Mouse (Mus musculus): ENCODE data around the gene Fam210b. TPM values are rescaled to one million over a fixed set of nuclear protein-coding genes. Genes with fewer than 3 reads are reported as not detected.

Fam210b gene
- polyA plus RNA-seq, 1 experiment from 2014 or later = 18.8 TPM

GRCm38 (mm10) chr2:172370411-172371223 is 25.3 kb downstream of the Fam210b start, which contains the start of the genes Aurka and Cstf1:
Gene Aurka, minus strand, starts transcription at chr2:172370535.
Gene Cstf1, plus strand, starts transcription at chr2:172370681.
- peak within 1 kb of the TSS; percentile 88 for H3K27ac ChIP-seq (ENCODE audit: low read depth, low read length)
- peaks cover 19% of the 10 kb centered on the region for H3K4me1 ChIP-seq (ENCODE audit: control insufficient read depth, insufficient read depth, low read depth, low read length)
- no peaks in the 10 kb centered on the region for H3K27me3 ChIP-seq (replicated peaks; ENCODE audit: control insufficient read depth, insufficient read depth, low read length)
- peak; percentile 99 for ATAC-seq
- no peaks in the 10 kb centered on the region for H3K9me3 ChIP-seq (ENCODE audit: control insufficient read depth, low read length)
- peak within 1 kb of the TSS; percentile 92 for H3K9ac ChIP-seq (ENCODE audit: low read depth, low read length)
- peak within 1 kb of the TSS; percentile 90 for H3K4me3 ChIP-seq (ENCODE audit: low read length)
- peak within 1 kb of the TSS; percentile 78 for H3K4me2 ChIP-seq (ENCODE audit: low read length)
- peaks cover 3% of the 10 kb centered on the region for H3K36me3 ChIP-seq (ENCODE audit: control insufficient read depth, insufficient read depth, low read length)
- 0% methylated on average over 66 of the region's 66 CpGs for WGBS

- peak overlapping the region; percentile 78 for H3K4me2 ChIP-seq (ENCODE audit: low read length)
- no peak for ATAC-seq
Measured at GRCm38 (mm10) chr2:172371258-172371657, 25.9 kb downstream of the Fam210b start.

DNA sequence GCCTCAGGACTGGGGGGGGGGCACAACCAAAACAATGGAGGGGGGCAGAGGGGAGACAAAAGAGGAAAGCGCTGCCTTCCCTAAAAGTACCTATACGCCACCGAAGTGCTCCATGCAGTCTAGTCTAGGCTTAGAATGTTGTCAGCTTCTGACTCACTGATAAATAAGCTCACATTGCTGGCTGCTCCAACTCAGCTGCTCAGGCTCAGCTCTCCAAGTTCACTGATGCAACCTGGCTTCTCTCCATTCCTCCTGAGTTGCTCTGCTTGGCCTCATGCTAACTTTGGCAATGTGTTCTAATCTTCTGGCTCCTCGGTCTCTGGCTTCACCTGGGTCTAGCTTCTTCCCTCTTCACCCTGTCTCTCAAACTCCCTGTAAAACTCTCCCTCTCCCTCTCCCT is 31.2 kb downstream of the Fam210b start:
- Histone ChIP-seq H3K4me3 (ENCODE audit: low read length) (no peak overlapping the region), H3K27me3 (replicated peaks; ENCODE audit: control insufficient read depth, insufficient read depth, low read length) (no peaks in the 10 kb centered on the region), H3K36me3 (ENCODE audit: control insufficient read depth, insufficient read depth, low read length) (peaks cover 31% of the 10 kb centered on the region), H3K4me1 (ENCODE audit: control insufficient read depth, insufficient read depth, low read depth, low read length) (peaks cover 5% of the 10 kb centered on the region), H3K9ac (ENCODE audit: low read depth, low read length) (no peak overlapping the region), H3K27ac (ENCODE audit: low read depth, low read length) (no peak overlapping the region), H3K9me3 (ENCODE audit: control insufficient read depth, low read length) (no peaks in the 10 kb centered on the region), H3K4me2 (ENCODE audit: low read length) (no peak overlapping the region)
- ATAC-seq = no peak
- whole genome bisulfite sequencing = 96% methylated on average over 4 of the region's 4 CpGs

More at GRCm38 (mm10) chr2:172371258-172371657, 25.9 kb downstream of the Fam210b start:
- H3K9me3 ChIP-seq (ENCODE audit: control insufficient read depth, low read length) = no peaks in the 10 kb centered on the region
- peaks cover 3% of the 10 kb centered on the region for H3K36me3 ChIP-seq (ENCODE audit: control insufficient read depth, insufficient read depth, low read length)
- peak overlapping the region; percentile 90 for H3K4me3 ChIP-seq (ENCODE audit: low read length)
- no peaks in the 10 kb centered on the region for H3K27me3 ChIP-seq (replicated peaks; ENCODE audit: control insufficient read depth, insufficient read depth, low read length)
- H3K27ac ChIP-seq (ENCODE audit: low read depth, low read length) = peak overlapping the region; percentile 88
- H3K4me1 ChIP-seq (ENCODE audit: control insufficient read depth, insufficient read depth, low read depth, low read length) = peaks cover 19% of the 10 kb centered on the region
- WGBS = 0% methylated on average over 11 of the region's 11 CpGs
- H3K9ac ChIP-seq (ENCODE audit: low read depth, low read length) = peak overlapping the region; percentile 92

DNA sequence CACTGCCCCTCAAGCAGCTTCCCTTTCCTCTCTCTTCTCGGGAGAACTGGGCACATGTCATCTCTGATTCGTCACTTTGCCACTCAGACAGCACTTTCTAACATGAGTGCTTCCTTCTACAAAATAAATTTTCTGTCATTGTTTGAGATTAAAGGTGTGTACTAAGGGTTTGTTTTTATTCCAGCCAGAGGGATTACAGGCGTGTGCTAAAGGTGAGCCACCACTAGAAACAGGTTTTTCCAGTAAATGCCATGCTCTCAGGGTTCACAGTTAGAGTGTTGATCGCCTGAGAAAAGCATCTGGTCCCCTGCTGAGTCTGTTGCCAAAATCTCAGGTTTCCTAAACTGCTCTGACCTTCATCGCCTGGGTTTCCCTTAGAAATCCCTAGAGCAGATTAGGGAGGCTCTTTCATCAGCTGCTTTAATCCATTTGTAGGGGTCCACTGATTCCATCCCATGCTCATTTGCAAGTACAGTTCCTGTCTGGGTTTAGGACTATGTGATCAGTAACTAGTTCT is 31.7 kb downstream of the Fam210b start:
- Histone ChIP-seq H3K4me1 (ENCODE audit: control insufficient read depth, insufficient read depth, low read depth, low read length) (no peaks in the 10 kb centered on the region; the same call in 1 of the 2 replicates), H3K4me3 (ENCODE audit: low read length) (no peak overlapping the region), H3K9ac (ENCODE audit: low read depth, low read length) (no peak overlapping the region), H3K36me3 (ENCODE audit: control insufficient read depth, insufficient read depth, low read length) (peaks cover 35% of the 10 kb centered on the region), H3K27ac (ENCODE audit: low read depth, low read length) (no peak overlapping the region), H3K27me3 (replicated peaks; ENCODE audit: control insufficient read depth, insufficient read depth, low read length) (no peaks in the 10 kb centered on the region), H3K9me3 (ENCODE audit: control insufficient read depth, low read length) (no peaks in the 10 kb centered on the region), H3K4me2 (ENCODE audit: low read length) (no peak overlapping the region)
- ATAC-seq = no peak
- 76% methylated on average over 5 of the region's 5 CpGs for WGBS

DNA sequence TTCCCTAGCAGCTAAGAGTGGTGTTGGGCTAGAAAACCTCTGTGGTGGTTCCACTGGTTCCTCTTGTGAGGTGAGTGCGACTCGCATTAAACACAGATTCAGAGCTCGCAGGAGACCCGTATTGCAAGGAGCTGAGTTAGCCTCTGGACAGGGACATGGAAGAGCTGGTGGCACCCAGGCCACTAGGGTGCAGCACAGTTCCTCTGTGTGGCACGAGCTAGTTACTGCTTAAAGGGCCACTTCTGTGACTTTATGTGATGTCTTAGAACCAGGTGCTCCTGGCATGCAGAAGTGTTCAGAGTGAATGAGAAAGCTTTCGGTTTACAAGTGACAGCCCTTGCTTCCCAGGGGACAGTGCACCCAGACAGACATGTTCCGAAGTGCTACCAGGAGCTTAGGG is 33.0 kb downstream of the Fam210b start:
- H3K4me2 ChIP-seq (ENCODE audit: low read length) = no peak overlapping the region
- ATAC-seq = no peak
- H3K36me3 ChIP-seq (ENCODE audit: control insufficient read depth, insufficient read depth, low read length) = peaks cover 35% of the 10 kb centered on the region
- no peak overlapping the region for H3K27ac ChIP-seq (ENCODE audit: low read depth, low read length)
- no peaks in the 10 kb centered on the region for H3K4me1 ChIP-seq (ENCODE audit: control insufficient read depth, insufficient read depth, low read depth, low read length)
- H3K27me3 ChIP-seq (replicated peaks; ENCODE audit: control insufficient read depth, insufficient read depth, low read length) = no peaks in the 10 kb centered on the region
- WGBS = 80% methylated on average over 7 of the region's 7 CpGs
- no peak overlapping the region for H3K4me3 ChIP-seq (ENCODE audit: low read length)
- H3K9me3 ChIP-seq (ENCODE audit: control insufficient read depth, low read length) = no peaks in the 10 kb centered on the region
- H3K9ac ChIP-seq (ENCODE audit: low read depth, low read length) = no peak overlapping the region

DNA sequence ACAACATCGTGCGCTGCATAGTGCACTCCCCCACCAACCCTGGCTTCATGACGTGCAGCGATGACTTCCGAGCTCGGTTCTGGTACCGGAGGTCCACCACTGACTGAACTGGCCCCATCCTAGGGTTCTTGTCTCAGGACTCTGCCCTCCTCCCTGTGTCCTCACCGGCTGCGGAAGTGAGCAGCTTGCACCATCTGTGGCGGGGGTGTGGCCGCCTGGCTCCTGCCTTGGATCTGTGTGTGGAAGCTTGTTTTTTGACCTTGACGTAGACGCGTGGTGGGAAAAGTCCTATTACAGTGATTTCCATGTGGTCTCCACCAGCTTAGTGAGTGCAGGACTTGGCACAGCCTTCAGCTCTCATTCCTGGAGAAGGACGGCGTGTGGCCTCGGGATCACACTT is 35.1 kb downstream of the Fam210b start:
- WGBS = 94% methylated on average over 17 of the region's 17 CpGs
- no peak for ATAC-seq
- Histone ChIP-seq H3K4me1 (ENCODE audit: control insufficient read depth, insufficient read depth, low read depth, low read length) (no peaks in the 10 kb centered on the region), H3K27ac (ENCODE audit: low read depth, low read length) (no peak overlapping the region), H3K27me3 (replicated peaks; ENCODE audit: control insufficient read depth, insufficient read depth, low read length) (no peaks in the 10 kb centered on the region), H3K4me2 (ENCODE audit: low read length) (no peak overlapping the region), H3K9me3 (ENCODE audit: control insufficient read depth, low read length) (no peaks in the 10 kb centered on the region), H3K36me3 (ENCODE audit: control insufficient read depth, insufficient read depth, low read length) (peaks cover 33% of the 10 kb centered on the region), H3K4me3 (ENCODE audit: low read length) (no peak overlapping the region), H3K9ac (ENCODE audit: low read depth, low read length) (no peak overlapping the region)

- no peak for ATAC-seq
- Histone ChIP-seq H3K27me3 (replicated peaks; ENCODE audit: control insufficient read depth, insufficient read depth, low read length) (no peaks in the 10 kb centered on the region), H3K27ac (ENCODE audit: low read depth, low read length) (no peak overlapping the region), H3K4me2 (ENCODE audit: low read length) (no peak overlapping the region), H3K9me3 (ENCODE audit: control insufficient read depth, low read length) (no peaks in the 10 kb centered on the region), H3K36me3 (ENCODE audit: control insufficient read depth, insufficient read depth, low read length) (peaks cover 32% of the 10 kb centered on the region), H3K4me1 (ENCODE audit: control insufficient read depth, insufficient read depth, low read depth, low read length) (no peaks in the 10 kb centered on the region), H3K9ac (ENCODE audit: low read depth, low read length) (no peak overlapping the region), H3K4me3 (ENCODE audit: low read length) (no peak overlapping the region)
- 89% methylated on average over 11 of the region's 11 CpGs for WGBS
Measured at GRCm38 (mm10) chr2:172381341-172381740, 36.0 kb downstream of the Fam210b start.

DNA sequence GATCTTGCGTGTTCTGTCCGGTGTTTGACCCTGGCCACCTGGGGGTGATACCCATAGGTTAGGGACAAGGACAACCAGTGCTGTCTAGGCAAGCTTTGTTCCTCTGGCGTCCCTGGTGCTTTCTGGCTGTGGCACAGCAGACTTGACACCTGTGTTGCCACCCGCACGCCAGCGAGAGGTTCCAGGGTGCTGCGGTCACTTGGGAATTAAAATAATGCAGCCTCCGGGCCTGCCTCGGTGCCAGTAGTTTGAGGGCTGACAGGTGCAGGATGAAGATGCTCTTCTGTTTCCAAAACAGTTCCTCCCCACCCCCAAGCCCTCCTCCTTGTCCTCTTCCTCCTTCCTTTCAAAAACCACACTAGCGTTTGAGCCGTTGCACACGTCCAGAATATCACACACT is 36.5 kb downstream of the Fam210b start:
- Histone ChIP-seq H3K9ac (ENCODE audit: low read depth, low read length) (no peak overlapping the region), H3K27me3 (replicated peaks; ENCODE audit: control insufficient read depth, insufficient read depth, low read length) (no peaks in the 10 kb centered on the region), H3K9me3 (ENCODE audit: control insufficient read depth, low read length) (no peaks in the 10 kb centered on the region), H3K4me3 (ENCODE audit: low read length) (no peak overlapping the region), H3K36me3 (ENCODE audit: control insufficient read depth, insufficient read depth, low read length) (peaks cover 29% of the 10 kb centered on the region), H3K4me2 (ENCODE audit: low read length) (no peak overlapping the region), H3K4me1 (ENCODE audit: control insufficient read depth, insufficient read depth, low read depth, low read length) (no peaks in the 10 kb centered on the region), H3K27ac (ENCODE audit: low read depth, low read length) (no peak overlapping the region)
- ATAC-seq = no peak
- WGBS = 91% methylated on average over 12 of the region's 12 CpGs

GRCm38 (mm10) chr2:172384715-172385114 is 39.4 kb downstream of the Fam210b start:
- Histone ChIP-seq H3K4me1 (ENCODE audit: control insufficient read depth, insufficient read depth, low read depth, low read length) (no peaks in the 10 kb centered on the region), H3K9me3 (ENCODE audit: control insufficient read depth, low read length) (no peaks in the 10 kb centered on the region), H3K27me3 (replicated peaks; ENCODE audit: control insufficient read depth, insufficient read depth, low read length) (no peaks in the 10 kb centered on the region), H3K9ac (ENCODE audit: low read depth, low read length) (no peak overlapping the region), H3K27ac (ENCODE audit: low read depth, low read length) (no peak overlapping the region), H3K4me2 (ENCODE audit: low read length) (no peak overlapping the region), H3K4me3 (ENCODE audit: low read length) (no peak overlapping the region), H3K36me3 (ENCODE audit: control insufficient read depth, insufficient read depth, low read length) (peaks cover 19% of the 10 kb centered on the region)
- no peak for ATAC-seq
- 97% methylated on average over 3 of the region's 3 CpGs for WGBS
